In the genomic region with DNA sequence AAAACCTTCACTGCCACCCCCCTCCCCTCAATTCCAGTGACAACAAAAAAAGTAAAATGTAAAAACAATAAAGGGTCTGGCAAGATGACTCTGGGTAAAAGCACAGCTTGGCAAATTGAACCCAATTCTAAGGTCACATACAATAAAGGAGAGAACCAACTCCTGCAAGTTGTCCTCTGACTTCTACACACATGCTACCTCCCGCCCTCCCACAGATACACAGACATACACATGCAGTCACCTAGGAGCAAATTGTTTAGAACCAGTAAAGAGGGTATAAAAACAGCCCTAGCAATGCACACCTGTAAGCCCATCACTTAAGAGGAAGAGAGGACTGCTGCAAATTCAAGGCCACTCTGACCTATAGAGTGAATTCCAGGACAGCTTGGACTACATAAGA, we compare ENCODE assay signal across 25 mouse cellular contexts. TPM values are rescaled to one million over a fixed set of nuclear protein-coding genes. Genes with fewer than 3 reads are reported as not detected.
DNase-seq lines count a peak whose midpoint lies in the region; ATAC-seq and TF ChIP-seq lines count a peak whose summit lies in the region.
"Had no signal": no experiment of that assay in that cellular context is flagged by ENCODE, and none has a peak within 500 bp of the region (broad histone marks: within the 10 kb centered on the region; RNA-seq: fewer than 3 reads in every experiment).

No protein-coding gene starts in this region.

- no peak overlapping the region for H3K4me2 ChIP-seq in hindbrain, postnatal 0 days (ENCODE audit: low read depth, low read length)
- peak overlapping the region; percentile 93 for H3K4me2 ChIP-seq in liver, embryonic 13.5 days

- no peak for DNase-seq in heart, embryonic 10.5 days (ENCODE audit: low spot score)
- DNase-seq in heart, postnatal 14 days = no peak
- DNase-seq in hindbrain, postnatal 0 days (ENCODE audit: low spot score) = no peak
- DNase-seq in hindbrain, embryonic 10.5 days (ENCODE audit: low spot score) = no peak
- DNase-seq in liver, embryonic 13.5 days = no peak
- no peak for DNase-seq in B cell, adult 2 months
- DNase-seq: cerebellum, adult 18-20 months; cerebellum, postnatal 36 days; embryo, embryonic 11 days; heart, adult 18-20 months; heart, postnatal 36 days; kidney, adult 11 months; layer of hippocampus, adult 9-11 months; lung, postnatal 4 days; right cerebral cortex, postnatal 14 days; thymus, adult 2 months; thymus, postnatal 4 days had no signal

- H3K27me3 ChIP-seq in heart, embryonic 10.5 days (ENCODE audit: insufficient read depth, poor library complexity, severe bottlenecking) = no peaks in the 10 kb centered on the region
- H3K27me3 ChIP-seq in hindbrain, postnatal 0 days (ENCODE audit: insufficient read depth, low read length) = no peaks in the 10 kb centered on the region
- no peaks in the 10 kb centered on the region for H3K27me3 ChIP-seq in hindbrain, embryonic 10.5 days (ENCODE audit: insufficient read depth, poor library complexity, severe bottlenecking)
- H3K27me3 ChIP-seq in E14TG2a.4 (ENCODE audit: insufficient read depth, low read length) = no peaks in the 10 kb centered on the region
- H3K27me3 ChIP-seq in liver, embryonic 13.5 days = no peaks in the 10 kb centered on the region
- H3K27me3 ChIP-seq: kidney, embryonic 15.5 days; limb, embryonic 15.5 days; neural tube, embryonic 12.5 days had no signal

- no peaks in the 10 kb centered on the region for H3K9me3 ChIP-seq in heart, embryonic 10.5 days
- no peaks in the 10 kb centered on the region for H3K9me3 ChIP-seq in hindbrain, postnatal 0 days (ENCODE audit: low read length)
- no peaks in the 10 kb centered on the region for H3K9me3 ChIP-seq in hindbrain, embryonic 10.5 days
- H3K9me3 ChIP-seq in E14TG2a.4 (ENCODE audit: low read length) = no peaks in the 10 kb centered on the region
- H3K9me3 ChIP-seq in liver, embryonic 13.5 days (replicated peaks) = no peaks in the 10 kb centered on the region
- H3K9me3 ChIP-seq: kidney, embryonic 15.5 days; limb, embryonic 15.5 days; neural tube, embryonic 12.5 days had no signal

- H3K4me3 ChIP-seq in heart, embryonic 10.5 days = 0 out of 2 replicates have a peak overlapping the region, but pooled peaks have one; percentile 78
- no peak overlapping the region for H3K4me3 ChIP-seq in hindbrain, postnatal 0 days (ENCODE audit: low read length)
- H3K4me3 ChIP-seq in hindbrain, embryonic 10.5 days = no peak overlapping the region
- peak overlapping the region; percentile 100; the same call in 1 of the 2 replicates for H3K4me3 ChIP-seq in E14TG2a.4 (replicated peaks; ENCODE audit: low read length)
- peak overlapping the region; percentile 81; the same call in 1 of the 2 replicates for H3K4me3 ChIP-seq in liver, embryonic 13.5 days (replicated peaks)
- H3K4me3 ChIP-seq: left cerebral cortex, adult 2 months had no signal

- H3K27ac ChIP-seq in heart, embryonic 10.5 days = no peak overlapping the region
- no peak overlapping the region for H3K27ac ChIP-seq in hindbrain, postnatal 0 days
- no peak overlapping the region for H3K27ac ChIP-seq in hindbrain, embryonic 10.5 days
- peak overlapping the region; percentile 18; the same call in 1 of the 2 replicates for H3K27ac ChIP-seq in liver, embryonic 13.5 days
- H3K27ac ChIP-seq: left cerebral cortex, adult 2 months; limb, embryonic 15.5 days; neural tube, embryonic 12.5 days had no signal

- TF ChIP-seq CTCF in hindbrain, postnatal 0 days (IDR thresholded peaks at IDR 0.05; ENCODE audit: low read depth) = no peak
- TF ChIP-seq CTCF in E14TG2a.4 (conservative IDR thresholded peaks at IDR 0.05; ENCODE audit: low read length) = no peak

- WGBS in heart, embryonic 10.5 days = 93% methylated on average over 1 of the region's 1 CpGs
- 85% methylated on average over 1 of the region's 1 CpGs for WGBS in hindbrain, postnatal 0 days
- WGBS in hindbrain, embryonic 10.5 days = 78% methylated on average over 1 of the region's 1 CpGs
- 84% methylated on average over 1 of the region's 1 CpGs for WGBS in liver, embryonic 13.5 days (ENCODE audit: insufficient replicate concordance)

- no peak for ATAC-seq in hindbrain, postnatal 0 days
- no peak for ATAC-seq in liver, embryonic 13.5 days (ENCODE audit: low read depth)
- no peak for ATAC-seq in CD4-positive, CD25-positive, alpha-beta regulatory T cell, adult 4 months
- ATAC-seq: activated CD4-positive, CD25-positive, alpha-beta regulatory T cell, adult 4 months; forebrain, embryonic 14.5 days had no signal

- peaks cover 44% of the 10 kb centered on the region for H3K36me3 ChIP-seq in heart, embryonic 10.5 days
- H3K36me3 ChIP-seq in hindbrain, postnatal 0 days (ENCODE audit: insufficient read depth, low read length) = peaks cover 8% of the 10 kb centered on the region; the same call in 1 of the 2 replicates
- peaks cover 54% of the 10 kb centered on the region for H3K36me3 ChIP-seq in hindbrain, embryonic 10.5 days
- H3K36me3 ChIP-seq in E14TG2a.4 (ENCODE audit: insufficient read depth, low read length) = peaks cover 68% of the 10 kb centered on the region
- peaks cover 41% of the 10 kb centered on the region for H3K36me3 ChIP-seq in liver, embryonic 13.5 days

- intact Hi-C loops in heart, postnatal 14 days (cut with DNase I) = no loop called here

- H3K4me1 ChIP-seq in heart, embryonic 10.5 days = peaks cover 21% of the 10 kb centered on the region
- H3K4me1 ChIP-seq in hindbrain, postnatal 0 days (ENCODE audit: insufficient read depth, low read length) = no peaks in the 10 kb centered on the region; the same call in 1 of the 2 replicates
- peaks cover 29% of the 10 kb centered on the region for H3K4me1 ChIP-seq in hindbrain, embryonic 10.5 days (replicated peaks)
- peaks cover 47% of the 10 kb centered on the region for H3K4me1 ChIP-seq in E14TG2a.4 (replicated peaks; ENCODE audit: low read depth, low read length)
- peaks cover 46% of the 10 kb centered on the region for H3K4me1 ChIP-seq in liver, embryonic 13.5 days (replicated peaks)

- 0 out of 2 replicates have a peak overlapping the region, but pooled peaks have one; percentile 13 for H3K9ac ChIP-seq in hindbrain, postnatal 0 days (replicated peaks; ENCODE audit: low read length)
- peak overlapping the region; percentile 83; the same call in 1 of the 2 replicates for H3K9ac ChIP-seq in liver, embryonic 13.5 days
- H3K9ac ChIP-seq: limb, embryonic 15.5 days had no signal

RNA-seq across cellular contexts. Expression of gene Akap8, which starts 1.8 kb away (rescaled TPM):
- polyA plus RNA-seq in heart, embryonic 10.5 days (2016; fragmentation: Nextera tagmentation; extraction: Ambion mirVana) = 100 and 115 TPM in 2 replicates
- 10 to 100 TPM; 50.0 to 62.5 TPM for total RNA-seq in heart, postnatal 14 days (2021)
- total RNA-seq in hindbrain, postnatal 0 days (2014; rRNA removed) = 94.4 and 108 TPM in 2 replicates
- polyA plus RNA-seq in hindbrain, postnatal 0 days (2015; fragmentation: Nextera tagmentation; extraction: Ambion mirVana) = 66.4 and 75.2 TPM in 2 replicates
- polyA plus RNA-seq in hindbrain, embryonic 10.5 days (2016; fragmentation: Nextera tagmentation; extraction: Ambion mirVana) = 114 and 133 TPM in 2 replicates
- polyA plus RNA-seq in liver, embryonic 13.5 days (2015; fragmentation: Nextera tagmentation; extraction: Ambion mirVana) = 40.5 and 47.9 TPM in 2 replicates
- 100 to 1,000 TPM; 150 to 275 TPM for polyA plus RNA-seq in CD4-positive, CD25-positive, alpha-beta regulatory T cell, adult 4 months (2017; shearing (Covaris generic))

RNA-seq across cellular contexts. Expression of gene Akap8l, which starts 27.6 kb away (rescaled TPM):
- polyA plus RNA-seq in heart, embryonic 10.5 days (2016; fragmentation: Nextera tagmentation; extraction: Ambion mirVana) = 84.7 and 88.6 TPM in 2 replicates
- total RNA-seq in heart, postnatal 14 days (2021) = 10 to 100 TPM; 49.2 to 57.1 TPM
- 73.6 and 76.3 TPM in 2 replicates for total RNA-seq in hindbrain, postnatal 0 days (2014; rRNA removed)
- 95.7 and 103 TPM in 2 replicates for polyA plus RNA-seq in hindbrain, postnatal 0 days (2015; fragmentation: Nextera tagmentation; extraction: Ambion mirVana)
- 101 and 112 TPM in 2 replicates for polyA plus RNA-seq in hindbrain, embryonic 10.5 days (2016; fragmentation: Nextera tagmentation; extraction: Ambion mirVana)
- 35.4 and 36.9 TPM in 2 replicates for polyA plus RNA-seq in liver, embryonic 13.5 days (2015; fragmentation: Nextera tagmentation; extraction: Ambion mirVana)
- 10 to 100 TPM; 58.1 to 59.3 TPM for polyA plus RNA-seq in CD4-positive, CD25-positive, alpha-beta regulatory T cell, adult 4 months (2017; shearing (Covaris generic))

RNA-seq across cellular contexts. Expression of gene Brd4, which starts 38.3 kb away (rescaled TPM):
- polyA plus RNA-seq in heart, embryonic 10.5 days (2016; fragmentation: Nextera tagmentation; extraction: Ambion mirVana) = 73.1 and 105 TPM in 2 replicates
- total RNA-seq in heart, postnatal 14 days (2021) = 10 to 100 TPM; 64.0 to 67.4 TPM
- 34.3 and 46.5 TPM in 2 replicates for total RNA-seq in hindbrain, postnatal 0 days (2014; rRNA removed)
- polyA plus RNA-seq in hindbrain, postnatal 0 days (2015; fragmentation: Nextera tagmentation; extraction: Ambion mirVana) = 60.8 and 73.8 TPM in 2 replicates
- polyA plus RNA-seq in hindbrain, embryonic 10.5 days (2016; fragmentation: Nextera tagmentation; extraction: Ambion mirVana) = 113 and 134 TPM in 2 replicates
- 28.3 and 37.2 TPM in 2 replicates for polyA plus RNA-seq in liver, embryonic 13.5 days (2015; fragmentation: Nextera tagmentation; extraction: Ambion mirVana)
- 10 to 100 TPM; 60.5 to 81.2 TPM for polyA plus RNA-seq in CD4-positive, CD25-positive, alpha-beta regulatory T cell, adult 4 months (2017; shearing (Covaris generic))

Comparison
In these comparisons a context has a peak if more than half of its experiments do, and no peak if none do; other contexts are left out.
1. H3K4me3 ChIP-seq: peak in heart, embryonic 10.5 days (single experiment), E14TG2a.4 (single experiment) and liver, embryonic 13.5 days (single experiment); none in hindbrain, postnatal 0 days (single experiment) and hindbrain, embryonic 10.5 days (single experiment).